Mouse (Mus musculus): Measurements from ENCODE around the gene Pgbd5.

DNA sequence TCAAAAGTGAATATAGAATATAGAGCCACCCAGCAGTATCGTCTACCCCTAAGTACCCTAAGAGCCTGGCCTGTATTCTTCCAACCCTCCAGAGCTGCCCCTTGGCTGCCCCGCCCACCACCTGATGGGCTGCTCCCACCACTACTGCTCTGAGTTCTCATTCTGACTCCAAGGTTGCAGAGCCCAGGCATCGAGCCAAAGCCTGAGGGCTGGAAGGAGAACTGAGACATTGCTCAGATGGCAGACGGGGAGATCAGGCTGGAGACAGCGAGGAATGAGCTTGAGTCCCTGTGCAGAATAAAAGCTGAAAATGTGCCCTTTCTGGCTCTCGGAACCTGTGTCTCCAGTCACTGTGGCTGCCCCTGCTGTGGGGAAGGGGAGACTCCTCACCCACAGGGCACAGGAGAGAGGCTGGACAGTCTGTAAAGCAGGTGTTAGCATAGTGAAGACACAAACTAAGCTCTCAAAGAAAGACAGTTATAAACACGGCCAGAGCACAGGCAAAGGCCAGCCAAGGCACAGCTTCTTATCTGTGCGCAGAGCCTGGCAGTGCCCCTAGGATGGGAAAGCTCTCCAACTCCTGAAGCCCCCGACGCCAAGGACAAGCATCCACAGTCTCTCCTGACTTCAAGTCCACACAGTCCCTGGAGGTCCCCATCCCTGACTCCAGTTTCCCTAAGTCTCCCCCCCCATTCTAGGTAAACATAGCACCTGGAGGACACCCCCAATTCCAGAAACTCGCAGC lies 42.0 kb downstream of the Pgbd5 start:
- no peak for TF ChIP-seq POLR2A (IDR thresholded peaks at IDR 0.05; ENCODE audit: insufficient read depth, low read depth, low read length)
- no peak for TF ChIP-seq CTCF (IDR thresholded peaks at IDR 0.05; ENCODE audit: insufficient read depth, low read depth, low read length)

Measured in olfactory bulb, adult 2 months (tissue).